Mouse (Mus musculus): ENCODE data around the gene Gm21866.
"Not testable (repeated sequence)": the region's sequence is repeated elsewhere in the genome, so short reads cannot be mapped to it uniquely, and the experiment has no call there.

Gene Gm21866

GRCm38 (mm10) chrY:13465479-13465878 lies at the start of gene Gm21866:
Gene Gm21866 (minus strand): TSS chrY:13465579.
- not testable (repeated sequence) for DNase-seq (ENCODE audit: low spot score in 2 of 2)

GRCm38 (mm10) chrY:13493726-13494125 lies 28.3 kb upstream of the Gm21866 start, which contains the start of gene Gm20773:
Gene Gm20773 (plus strand): TSS chrY:13494026.
- DNase-seq (ENCODE audit: low spot score in 2 of 2) = not testable (repeated sequence)

Data from left cerebral cortex, adult 9 months (tissue).